Mouse (Mus musculus) midbrain, embryonic 16.5 days (tissue): ENCODE data around the gene Map9. TPM values are rescaled to one million over a fixed set of nuclear protein-coding genes. Genes with fewer than 3 reads are reported as not detected.

Experiments
- ATAC-seq: fragments of 200-750 bp; cut with Nextera tagmentation; 2 replicates; pipeline ENCODE4 v1.8.0; 2017; ENCODE audit warnings: moderate TSS enrichment
- H3K27ac ChIP-seq: fragments of 300-500 bp; sonication (generic); 2 replicates; pipeline ENCODE4 v1.5.1; 2014; ENCODE audit warnings: mild to moderate bottlenecking, low read length, mixed read lengths
- H3K27me3 ChIP-seq: fragments of 300-500 bp; sonication (generic); 2 replicates; pipeline ENCODE4 v1.6.1; 2014; ENCODE audit warnings: low read depth, low read length, mixed read lengths; ENCODE audit not compliant: control insufficient read depth, insufficient read depth
- H3K36me3 ChIP-seq: fragments of 300-500 bp; sonication (generic); 2 replicates; pipeline ENCODE4 v1.6.1; 2014; ENCODE audit warnings: mild to moderate bottlenecking, low read length, moderate library complexity, mixed read lengths; ENCODE audit not compliant: control insufficient read depth, insufficient read depth
- H3K4me1 ChIP-seq: fragments of 300-500 bp; sonication (generic); 2 replicates; pipeline ENCODE4 v1.6.1; 2014; ENCODE audit warnings: mild to moderate bottlenecking, low read length, mixed read lengths; ENCODE audit not compliant: control insufficient read depth, insufficient read depth
- H3K4me2 ChIP-seq: fragments of 300-500 bp; sonication (generic); 2 replicates; pipeline ENCODE4 v1.6.1; 2014; ENCODE audit warnings: mild to moderate bottlenecking, low read length, mixed read lengths
- H3K4me3 ChIP-seq: fragments of 300-500 bp; sonication (generic); 2 replicates; pipeline ENCODE4 v1.5.1; 2014; ENCODE audit warnings: low read depth, mild to moderate bottlenecking, low read length, moderate library complexity, mixed read lengths
- H3K9ac ChIP-seq: fragments of 300-500 bp; sonication (generic); 2 replicates; pipeline ENCODE4 v1.6.1; 2014; ENCODE audit warnings: low read depth, low read length, mixed read lengths
- H3K9me3 ChIP-seq: fragments of 300-500 bp; sonication (generic); replicated peaks from 2 replicates; pipeline ENCODE4 v1.6.1; 2014; ENCODE audit warnings: mild to moderate bottlenecking, low read length, mixed read lengths; ENCODE audit not compliant: control insufficient read depth, poor library complexity, severe bottlenecking
- WGBS: fragments of 180-500 bp; shearing (Covaris S2); extraction: QIAGEN DNeasy Blood & Tissue Kit; methylation state at CpG from one replicate; pipeline ENCODE4 v1.1.7; 2014; 5-methylcytosine and 5-hydroxymethylcytosine counted together
- polyA plus RNA-seq: library from polyadenylated mRNA; unstranded; fragments of >200 nt; fragmentation: Nextera tagmentation; extraction: Ambion mirVana; gene quantifications from 2 replicates; pipeline ENCODE4 v1.2.1, GENCODE M21; 2015

Map9 gene
- polyA plus RNA-seq, 1 experiment from 2014 or later = 148 TPM

GRCm38 (mm10) chr3:82357340-82357739, 504 bp upstream of the Map9 start:
- H3K27ac ChIP-seq = peak overlapping the region; percentile 82
- peak overlapping the region; percentile 54 for H3K9ac ChIP-seq
- WGBS = 3% methylated on average over 4 of the region's 5 CpGs
- peak overlapping the region; percentile 95 for H3K4me3 ChIP-seq
- H3K36me3 ChIP-seq = peaks cover 14% of the 10 kb centered on the region
- no peaks in the 10 kb centered on the region for H3K27me3 ChIP-seq
- H3K4me1 ChIP-seq = peaks cover 8% of the 10 kb centered on the region
- no peaks in the 10 kb centered on the region for H3K9me3 ChIP-seq
- peak overlapping the region; percentile 54 for H3K4me2 ChIP-seq
- peak; percentile 40 for ATAC-seq

DNA sequence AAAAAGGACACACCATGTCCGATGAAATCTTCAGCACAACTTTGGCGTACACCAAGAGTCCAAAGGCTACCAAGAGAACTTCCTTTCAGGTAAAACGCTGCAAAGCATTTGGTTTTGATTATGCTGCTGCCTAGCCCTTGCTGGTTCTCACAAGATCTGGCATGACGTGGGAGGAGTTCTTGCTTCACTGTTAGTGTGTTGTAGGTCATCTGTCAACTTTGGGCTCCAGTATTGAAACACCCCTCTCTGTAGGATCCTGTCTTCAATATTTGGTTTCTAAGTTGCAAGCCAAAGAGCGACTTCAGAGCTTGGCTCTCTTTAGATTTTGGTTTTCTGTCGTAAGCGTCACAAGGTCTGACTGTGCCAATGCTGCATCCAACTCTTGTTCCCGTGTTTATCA, 1.2 kb downstream of the Map9 start:
- WGBS = 91% methylated on average over 8 of the region's 8 CpGs
- H3K36me3 ChIP-seq = peaks cover 15% of the 10 kb centered on the region
- peak overlapping the region; percentile 62 for H3K4me2 ChIP-seq
- no peak overlapping the region for H3K27ac ChIP-seq
- H3K9ac ChIP-seq = peak overlapping the region; percentile 30; the same call in 1 of the 2 replicates
- H3K4me1 ChIP-seq = peaks cover 8% of the 10 kb centered on the region
- H3K4me3 ChIP-seq = peak overlapping the region; percentile 95
- no peaks in the 10 kb centered on the region for H3K27me3 ChIP-seq
- H3K9me3 ChIP-seq = no peaks in the 10 kb centered on the region
- ATAC-seq = no peak

GRCm38 (mm10) chr3:82362452-82362851, 4.6 kb downstream of the Map9 start:
- H3K4me2 ChIP-seq = no peak overlapping the region
- WGBS = 44% methylated on average over 4 of the region's 4 CpGs

GRCm38 (mm10) chr3:82364505-82364904, 6.7 kb downstream of the Map9 start:
- H3K4me1 ChIP-seq = peaks cover 5% of the 10 kb centered on the region
- no peak for ATAC-seq
- no peaks in the 10 kb centered on the region for H3K27me3 ChIP-seq
- no peak overlapping the region for H3K4me3 ChIP-seq
- no peak overlapping the region for H3K4me2 ChIP-seq
- peaks cover 25% of the 10 kb centered on the region for H3K36me3 ChIP-seq
- WGBS = 92% methylated on average over 8 of the region's 8 CpGs
- H3K9me3 ChIP-seq = no peaks in the 10 kb centered on the region
- H3K27ac ChIP-seq = no peak overlapping the region
- H3K9ac ChIP-seq = no peak overlapping the region

More at GRCm38 (mm10) chr3:82362452-82362851, 4.6 kb downstream of the Map9 start:
- Histone ChIP-seq H3K27me3 (no peaks in the 10 kb centered on the region), H3K36me3 (peaks cover 24% of the 10 kb centered on the region), H3K4me3 (no peak overlapping the region), H3K9ac (no peak overlapping the region), H3K9me3 (no peaks in the 10 kb centered on the region), H3K27ac (no peak overlapping the region), H3K4me1 (peaks cover 12% of the 10 kb centered on the region)
- ATAC-seq = no peak

- ATAC-seq = peak; percentile 76
- Histone ChIP-seq H3K27me3 (no peaks in the 10 kb centered on the region), H3K4me1 (peaks cover 5% of the 10 kb centered on the region), H3K36me3 (peaks cover 28% of the 10 kb centered on the region), H3K9me3 (no peaks in the 10 kb centered on the region), H3K4me2 (no peak overlapping the region), H3K9ac (no peak overlapping the region), H3K27ac (no peak overlapping the region), H3K4me3 (no peak overlapping the region)
- 26% methylated on average over 4 of the region's 4 CpGs for WGBS
Observed at GRCm38 (mm10) chr3:82364988-82365387, 7.1 kb downstream of the Map9 start.

GRCm38 (mm10) chr3:82369063-82369860, 11.4 kb downstream of the Map9 start:
- ATAC-seq = no peak
- 83% methylated on average over 21 of the region's 21 CpGs for WGBS
- Histone ChIP-seq H3K9ac (no peak overlapping the region), H3K4me1 (peaks cover 5% of the 10 kb centered on the region), H3K27ac (no peak overlapping the region), H3K4me2 (no peak overlapping the region), H3K4me3 (no peak overlapping the region), H3K27me3 (no peaks in the 10 kb centered on the region), H3K9me3 (no peaks in the 10 kb centered on the region), H3K36me3 (peaks cover 20% of the 10 kb centered on the region)

DNA sequence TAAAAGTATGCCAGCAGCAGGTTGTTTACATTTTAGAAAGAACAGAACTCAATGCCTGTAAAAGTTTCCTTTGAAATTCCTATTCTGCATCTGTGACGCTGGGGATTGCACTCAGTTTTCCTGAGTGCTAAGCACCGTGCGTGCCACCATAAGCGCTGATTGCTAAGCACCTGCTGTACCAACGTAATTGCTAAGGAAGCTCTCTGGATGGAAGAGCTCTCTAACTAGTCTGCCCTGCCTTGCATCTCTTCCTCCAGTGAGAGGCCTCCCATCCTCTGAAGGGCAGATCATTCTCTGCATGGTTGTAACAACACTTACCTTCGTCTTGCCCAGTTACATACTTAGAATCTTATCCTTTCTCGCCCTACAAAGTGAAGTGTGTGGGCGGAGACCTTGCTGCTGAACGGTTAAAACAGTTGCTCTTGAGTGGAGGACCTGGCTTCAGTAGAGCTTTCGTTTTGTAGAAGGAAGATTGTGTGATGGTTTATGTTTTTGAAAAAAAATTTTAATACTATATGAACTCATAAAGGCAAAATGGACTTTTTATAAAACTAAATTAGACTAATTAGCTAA, 12.7 kb downstream of the Map9 start:
- H3K9me3 ChIP-seq = no peaks in the 10 kb centered on the region
- H3K4me3 ChIP-seq = no peak overlapping the region
- peaks cover 16% of the 10 kb centered on the region for H3K36me3 ChIP-seq
- H3K27ac ChIP-seq = no peak overlapping the region
- WGBS = 88% methylated on average over 10 of the region's 10 CpGs
- H3K9ac ChIP-seq = no peak overlapping the region
- ATAC-seq = no peak
- peaks cover 1% of the 10 kb centered on the region; the same call in 1 of the 2 replicates for H3K4me1 ChIP-seq
- no peaks in the 10 kb centered on the region for H3K27me3 ChIP-seq
- H3K4me2 ChIP-seq = no peak overlapping the region

GRCm38 (mm10) chr3:82376965-82377364, 19.1 kb downstream of the Map9 start:
- 91% methylated on average over 14 of the region's 14 CpGs for WGBS

DNA sequence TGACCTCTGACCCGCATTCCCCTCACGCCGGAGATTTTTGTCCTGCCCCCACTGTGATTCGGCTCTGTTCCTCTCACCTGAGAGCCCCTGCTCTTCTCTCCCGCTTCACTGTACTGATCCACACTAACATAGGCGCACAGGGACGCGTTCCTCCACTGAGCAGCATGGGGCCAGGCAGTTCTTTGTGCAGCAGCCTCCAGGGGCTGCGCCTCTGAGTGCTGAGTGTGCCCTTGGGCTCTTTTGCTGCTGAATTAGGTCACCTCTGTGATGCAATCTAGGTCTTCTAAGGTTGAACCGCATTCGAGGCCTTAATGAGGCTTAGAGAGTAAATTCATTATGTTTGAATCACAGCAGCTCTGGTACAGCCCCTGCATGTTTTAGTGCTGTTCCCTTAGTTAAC, 24.5 kb downstream of the Map9 start:
- Histone ChIP-seq H3K4me1 (no peaks in the 10 kb centered on the region), H3K27ac (no peak overlapping the region), H3K27me3 (no peaks in the 10 kb centered on the region), H3K9ac (no peak overlapping the region), H3K9me3 (no peaks in the 10 kb centered on the region), H3K4me3 (no peak overlapping the region), H3K36me3 (peaks cover 41% of the 10 kb centered on the region), H3K4me2 (no peak overlapping the region)
- no peak for ATAC-seq
- 70% methylated on average over 11 of the region's 11 CpGs for WGBS

More at GRCm38 (mm10) chr3:82376965-82377364, 19.1 kb downstream of the Map9 start:
- Histone ChIP-seq H3K36me3 (peaks cover 25% of the 10 kb centered on the region), H3K27ac (no peak overlapping the region), H3K9me3 (no peaks in the 10 kb centered on the region), H3K4me2 (no peak overlapping the region), H3K4me1 (no peaks in the 10 kb centered on the region), H3K27me3 (no peaks in the 10 kb centered on the region), H3K9ac (no peak overlapping the region), H3K4me3 (no peak overlapping the region)
- no peak for ATAC-seq
